Mouse (Mus musculus): ENCODE data around the gene Sez6l. TPM values are rescaled to one million over a fixed set of nuclear protein-coding genes. Genes with fewer than 3 reads are reported as not detected.

The Sez6l gene
- polyA plus RNA-seq, 1 experiment from 2014 or later, result 0.38 TPM

GRCm38 (mm10) chr5:112394779-112395443, 182.1 kb downstream of the Sez6l start, which contains the start of gene Asphd2:
Asphd2 (minus strand) TSS chr5:112394866.
- ATAC-seq (ENCODE audit: low read depth), result peak; percentile 84
- Histone ChIP-seq H3K4me3 (ENCODE audit: low read length) (peak within 1 kb of the TSS; percentile 62), H3K4me2 (ENCODE audit: low read depth, low read length) (peak within 1 kb of the TSS; percentile 88), H3K27ac (ENCODE audit: low read length) (no peak within 1 kb of the TSS), H3K9ac (ENCODE audit: low read length) (peak within 1 kb of the TSS; percentile 68), H3K27me3 (ENCODE audit: control insufficient read depth, insufficient read depth, low read depth, low read length) (peaks cover 32% of the 10 kb centered on the region), H3K9me3 (ENCODE audit: control insufficient read depth, low read length) (no peaks in the 10 kb centered on the region), H3K36me3 (ENCODE audit: control insufficient read depth, insufficient read depth, low read length) (no peaks in the 10 kb centered on the region), H3K4me1 (replicated peaks; ENCODE audit: control insufficient read depth, insufficient read depth, low read length) (no peaks in the 10 kb centered on the region)
- 2% methylated on average over 38 of the region's 67 CpGs for WGBS

DNA sequence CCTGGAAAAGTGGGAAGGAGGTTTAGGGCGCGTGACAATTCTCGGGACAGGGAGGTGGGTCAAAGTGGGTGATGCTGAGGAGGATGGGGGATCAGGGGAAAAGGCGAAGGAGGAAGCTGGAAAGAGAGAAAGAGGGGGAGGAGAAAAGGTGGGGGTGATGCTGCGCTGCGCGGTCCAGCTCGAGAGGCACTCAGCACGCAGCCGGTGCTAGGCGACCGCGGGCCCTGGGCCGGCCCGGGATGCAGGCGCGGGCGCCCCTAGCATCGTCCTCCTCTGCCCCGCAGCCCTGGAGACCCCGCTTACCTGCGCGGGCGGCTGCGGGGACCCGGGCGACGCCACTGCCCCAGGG, 182.6 kb downstream of the Sez6l start:
- H3K36me3 ChIP-seq (ENCODE audit: control insufficient read depth, insufficient read depth, low read length), result no peaks in the 10 kb centered on the region
- H3K9me3 ChIP-seq (ENCODE audit: control insufficient read depth, low read length), result no peaks in the 10 kb centered on the region
- WGBS, result 0% methylated on average over 9 of the region's 28 CpGs
- peak overlapping the region; percentile 68 for H3K9ac ChIP-seq (ENCODE audit: low read length)
- peaks cover 32% of the 10 kb centered on the region for H3K27me3 ChIP-seq (ENCODE audit: control insufficient read depth, insufficient read depth, low read depth, low read length)
- peak; percentile 59 for ATAC-seq (ENCODE audit: low read depth)
- H3K4me2 ChIP-seq (ENCODE audit: low read depth, low read length), result peak overlapping the region; percentile 88
- H3K27ac ChIP-seq (ENCODE audit: low read length), result no peak overlapping the region
- H3K4me3 ChIP-seq (ENCODE audit: low read length), result peak overlapping the region; percentile 62
- no peaks in the 10 kb centered on the region for H3K4me1 ChIP-seq (replicated peaks; ENCODE audit: control insufficient read depth, insufficient read depth, low read length)

GRCm38 (mm10) chr5:112393741-112394414, 183.1 kb downstream of the Sez6l start:
- H3K4me1 ChIP-seq (replicated peaks; ENCODE audit: control insufficient read depth, insufficient read depth, low read length), result no peaks in the 10 kb centered on the region
- no peak overlapping the region for H3K27ac ChIP-seq (ENCODE audit: low read length)
- 0 out of 2 replicates have a peak, but pooled peaks have one; percentile 18 for ATAC-seq (ENCODE audit: low read depth)
- H3K27me3 ChIP-seq (ENCODE audit: control insufficient read depth, insufficient read depth, low read depth, low read length), result peaks cover 32% of the 10 kb centered on the region
- H3K9me3 ChIP-seq (ENCODE audit: control insufficient read depth, low read length), result no peaks in the 10 kb centered on the region
- no peaks in the 10 kb centered on the region for H3K36me3 ChIP-seq (ENCODE audit: control insufficient read depth, insufficient read depth, low read length)
- no peak overlapping the region for H3K9ac ChIP-seq (ENCODE audit: low read length)
- H3K4me3 ChIP-seq (ENCODE audit: low read length), result peak overlapping the region; percentile 62
- 9% methylated on average over 18 of the region's 18 CpGs for WGBS
- peak overlapping the region; percentile 88 for H3K4me2 ChIP-seq (ENCODE audit: low read depth, low read length)

DNA sequence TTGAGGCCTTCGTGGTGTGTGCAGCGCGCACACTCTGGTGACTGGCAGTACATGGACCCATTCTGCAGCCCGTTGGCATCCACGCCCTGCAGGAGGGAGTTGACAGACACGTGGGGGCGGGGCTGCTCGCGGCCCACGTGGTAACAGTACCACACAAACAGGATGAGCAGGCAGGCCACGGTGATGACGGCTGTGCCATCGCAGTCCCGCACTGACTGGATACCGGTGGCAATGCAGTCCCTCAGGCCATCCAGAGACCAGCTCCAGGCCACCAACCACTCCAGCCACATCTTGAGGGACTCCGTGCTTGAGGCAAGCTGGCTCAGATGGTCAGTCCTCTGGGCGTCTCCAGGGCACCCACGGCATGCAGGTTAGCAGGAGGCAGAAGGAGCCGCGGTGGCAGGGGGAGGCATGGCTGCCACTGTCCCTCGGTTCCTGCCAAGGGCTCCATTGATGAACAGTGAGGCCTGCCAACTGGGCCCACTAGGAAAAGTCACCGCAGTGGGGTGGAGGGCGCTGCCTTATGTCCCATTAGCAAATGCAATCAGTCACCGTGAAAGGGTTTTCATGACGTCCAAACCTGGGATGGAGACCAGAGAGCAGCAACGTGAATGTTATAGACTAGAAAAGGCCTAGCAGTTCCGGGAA, 185.2 kb downstream of the Sez6l start:
- H3K27me3 ChIP-seq (ENCODE audit: control insufficient read depth, insufficient read depth, low read depth, low read length), result peaks cover 32% of the 10 kb centered on the region
- H3K4me3 ChIP-seq (ENCODE audit: low read length), result no peak overlapping the region
- H3K9ac ChIP-seq (ENCODE audit: low read length), result no peak overlapping the region
- H3K4me1 ChIP-seq (replicated peaks; ENCODE audit: control insufficient read depth, insufficient read depth, low read length), result no peaks in the 10 kb centered on the region
- no peaks in the 10 kb centered on the region for H3K9me3 ChIP-seq (ENCODE audit: control insufficient read depth, low read length)
- H3K4me2 ChIP-seq (ENCODE audit: low read depth, low read length), result no peak overlapping the region
- no peak overlapping the region for H3K27ac ChIP-seq (ENCODE audit: low read length)
- 55% methylated on average over 27 of the region's 27 CpGs for WGBS
- ATAC-seq (ENCODE audit: low read depth), result no peak
- no peaks in the 10 kb centered on the region for H3K36me3 ChIP-seq (ENCODE audit: control insufficient read depth, insufficient read depth, low read length)

DNA sequence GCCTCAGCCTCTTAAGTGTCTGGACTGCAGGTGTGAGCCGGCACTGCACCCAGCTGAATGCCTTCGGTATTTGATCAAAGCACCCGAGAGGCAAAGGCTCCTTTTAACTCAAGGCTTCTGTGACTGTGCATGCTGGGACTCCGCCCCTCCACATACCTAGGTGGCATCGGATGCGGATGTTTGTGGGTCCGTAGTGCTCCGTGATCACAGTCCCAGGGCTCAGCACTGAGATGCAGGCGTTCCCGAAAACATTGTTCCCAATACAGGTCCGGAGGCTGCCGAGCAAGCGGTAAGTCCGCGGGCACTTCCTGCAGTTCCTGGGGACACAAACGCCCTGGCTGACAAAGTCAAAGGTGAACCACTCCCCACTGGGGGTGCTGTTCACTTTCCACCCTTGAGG, 186.0 kb downstream of the Sez6l start:
- H3K27me3 ChIP-seq (ENCODE audit: control insufficient read depth, insufficient read depth, low read depth, low read length), result peaks cover 32% of the 10 kb centered on the region
- no peak overlapping the region for H3K27ac ChIP-seq (ENCODE audit: low read length)
- 49% methylated on average over 16 of the region's 16 CpGs for WGBS
- H3K4me1 ChIP-seq (replicated peaks; ENCODE audit: control insufficient read depth, insufficient read depth, low read length), result no peaks in the 10 kb centered on the region
- no peaks in the 10 kb centered on the region for H3K9me3 ChIP-seq (ENCODE audit: control insufficient read depth, low read length)
- no peak overlapping the region for H3K4me3 ChIP-seq (ENCODE audit: low read length)
- no peak for ATAC-seq (ENCODE audit: low read depth)
- no peaks in the 10 kb centered on the region for H3K36me3 ChIP-seq (ENCODE audit: control insufficient read depth, insufficient read depth, low read length)
- H3K9ac ChIP-seq (ENCODE audit: low read length), result no peak overlapping the region
- H3K4me2 ChIP-seq (ENCODE audit: low read depth, low read length), result no peak overlapping the region

- H3K9me3 ChIP-seq (ENCODE audit: control insufficient read depth, low read length), result no peaks in the 10 kb centered on the region
- H3K27me3 ChIP-seq (ENCODE audit: control insufficient read depth, insufficient read depth, low read depth, low read length), result peaks cover 23% of the 10 kb centered on the region
- ATAC-seq (ENCODE audit: low read depth), result no peak
- H3K36me3 ChIP-seq (ENCODE audit: control insufficient read depth, insufficient read depth, low read length), result no peaks in the 10 kb centered on the region
- 77% methylated on average over 9 of the region's 9 CpGs for WGBS
- H3K9ac ChIP-seq (ENCODE audit: low read length), result no peak overlapping the region
- no peaks in the 10 kb centered on the region for H3K4me1 ChIP-seq (replicated peaks; ENCODE audit: control insufficient read depth, insufficient read depth, low read length)
- H3K4me3 ChIP-seq (ENCODE audit: low read length), result no peak overlapping the region
- H3K4me2 ChIP-seq (ENCODE audit: low read depth, low read length), result no peak overlapping the region
- H3K27ac ChIP-seq (ENCODE audit: low read length), result no peak overlapping the region
Observed at GRCm38 (mm10) chr5:112389352-112389751, 187.6 kb downstream of the Sez6l start.

- no peak for ATAC-seq (ENCODE audit: low read depth)
- Histone ChIP-seq H3K9me3 (ENCODE audit: control insufficient read depth, low read length) (no peaks in the 10 kb centered on the region), H3K4me2 (ENCODE audit: low read depth, low read length) (no peak overlapping the region), H3K36me3 (ENCODE audit: control insufficient read depth, insufficient read depth, low read length) (no peaks in the 10 kb centered on the region), H3K4me1 (replicated peaks; ENCODE audit: control insufficient read depth, insufficient read depth, low read length) (peaks cover 3% of the 10 kb centered on the region; the same call in 1 of the 2 replicates), H3K4me3 (ENCODE audit: low read length) (no peak overlapping the region), H3K27ac (ENCODE audit: low read length) (no peak overlapping the region), H3K27me3 (ENCODE audit: control insufficient read depth, insufficient read depth, low read depth, low read length) (no peaks in the 10 kb centered on the region), H3K9ac (ENCODE audit: low read length) (no peak overlapping the region)
- WGBS, result 63% methylated on average over 2 of the region's 2 CpGs
Observed at GRCm38 (mm10) chr5:112385973-112386372, 191.0 kb downstream of the Sez6l start.

GRCm38 (mm10) chr5:112384805-112385472, 192.0 kb downstream of the Sez6l start:
- no peak overlapping the region for H3K9ac ChIP-seq (ENCODE audit: low read length)
- H3K27me3 ChIP-seq (ENCODE audit: control insufficient read depth, insufficient read depth, low read depth, low read length), result no peaks in the 10 kb centered on the region
- 82% methylated on average over 13 of the region's 13 CpGs for WGBS
- no peaks in the 10 kb centered on the region for H3K36me3 ChIP-seq (ENCODE audit: control insufficient read depth, insufficient read depth, low read length)
- H3K4me3 ChIP-seq (ENCODE audit: low read length), result no peak overlapping the region
- no peak overlapping the region for H3K27ac ChIP-seq (ENCODE audit: low read length)
- H3K4me2 ChIP-seq (ENCODE audit: low read depth, low read length), result no peak overlapping the region
- H3K9me3 ChIP-seq (ENCODE audit: control insufficient read depth, low read length), result no peaks in the 10 kb centered on the region
- no peak for ATAC-seq (ENCODE audit: low read depth)
- peaks cover 3% of the 10 kb centered on the region; the same call in 1 of the 2 replicates for H3K4me1 ChIP-seq (replicated peaks; ENCODE audit: control insufficient read depth, insufficient read depth, low read length)
